Mouse (Mus musculus) embryonic fibroblast, embryonic 13.5 days (primary cell): ENCODE measurements at regions not wholly inside any gene's neighbourhood (a gene's known extent, or its start where the extent isn't known, plus 50 kb on each side); places are given as distances from the start of the nearest gene placed in this dataset.

Experiments used
- CTCF ChIP-seq: IDR thresholded peaks from 2 replicates; pipeline ENCODE4 v1.5.1; 2011; ENCODE audit warnings: mild to moderate bottlenecking, control low read depth, low read length, moderate library complexity, borderline replicate concordance; ENCODE audit not compliant: insufficient read depth
- POLR2A ChIP-seq: IDR thresholded peaks from 2 replicates; pipeline ENCODE4 v1.6.1; 2011; ENCODE audit warnings: low read depth, mild to moderate bottlenecking, control low read depth, low read length, moderate library complexity

- TF ChIP-seq POLR2A (no peak), CTCF (no peak)
Observed at GRCm38 (mm10) chr16:5740776-5741175, 144.4 kb upstream of the Rbfox1 start.
